Mouse (Mus musculus) brain, embryonic 14.5 days (tissue): Measurements from ENCODE around the gene Kcnd2. TPM values are rescaled to one million over a fixed set of nuclear protein-coding genes. Genes with fewer than 3 reads are reported as not detected.
A peak's percentile ranks its signal among the peaks of the same experiment; 100 is the strongest.

Experiments used
- DNase-seq: peaks from one replicate; pipeline ENCODE4 v3.0.0-alpha.2; 2011; ENCODE audit warnings: low read depth
- CTCF ChIP-seq: fragments of 200-500 bp; IDR thresholded peaks from 2 replicates; pipeline ENCODE4 v1.5.1; 2012; ENCODE audit warnings: inconsistent platforms, mild to moderate bottlenecking, moderate library complexity, borderline replicate concordance; ENCODE audit not compliant: insufficient read depth, insufficient read length; ENCODE audit errors: extremely low read depth
- POLR2A ChIP-seq: fragments of 200-500 bp; IDR thresholded peaks from 2 replicates; pipeline ENCODE4 v1.6.1; 2012; ENCODE audit warnings: mild to moderate bottlenecking, inconsistent platforms, borderline replicate concordance; ENCODE audit not compliant: poor library complexity, insufficient read depth, insufficient read length, severe bottlenecking; ENCODE audit errors: extremely low read depth
- polyA plus RNA-seq: library from polyadenylated mRNA; depleted of rRNA; stranded (reverse); fragments of >200 nt; gene quantifications from 2 replicates; pipeline ENCODE4 v1.2.3, GENCODE M21; 2012

The Kcnd2 gene
- polyA plus RNA-seq, 1 experiment = 18.4 TPM

DNA sequence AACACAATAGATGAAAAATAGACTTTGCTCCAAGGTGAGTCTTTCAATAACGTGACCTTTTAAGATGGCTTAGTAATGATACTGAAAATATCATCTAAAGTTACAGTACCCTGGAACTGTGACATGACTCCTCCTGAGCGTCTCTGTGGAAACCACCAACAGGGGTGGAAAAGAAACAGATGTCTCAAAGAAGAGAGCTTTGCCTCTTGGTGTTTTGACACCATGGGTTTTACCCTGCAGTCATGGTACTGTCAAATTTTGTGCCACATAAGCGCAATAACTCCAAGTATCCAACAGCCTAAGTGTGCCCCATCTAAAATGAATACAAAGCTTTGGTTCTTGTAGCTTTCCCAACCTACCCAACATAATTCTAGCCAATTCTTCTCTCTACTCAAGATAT, 374.9 kb downstream of the Kcnd2 start:
- no peak for TF ChIP-seq CTCF
- no peak for TF ChIP-seq POLR2A
- no peak for DNase-seq

DNA sequence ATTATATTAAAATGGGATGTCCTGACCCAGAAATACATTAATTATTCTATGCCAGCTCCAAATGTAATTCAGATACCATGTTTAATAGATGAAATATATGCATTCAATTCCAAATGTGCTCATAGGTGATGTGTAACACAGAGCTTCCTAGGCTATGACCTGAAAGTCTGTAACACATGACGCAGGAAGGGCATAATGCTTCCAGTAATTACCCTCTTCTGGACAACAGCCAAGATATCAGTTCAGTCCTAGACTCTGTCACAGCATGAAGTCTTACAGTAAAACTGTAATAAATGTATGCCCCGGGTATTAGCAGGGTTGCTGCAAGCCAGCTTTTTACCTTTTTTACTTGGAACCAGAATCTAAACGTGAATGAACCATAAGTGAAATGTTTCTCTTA, 382.1 kb downstream of the Kcnd2 start:
- no peak for TF ChIP-seq CTCF
- no peak for TF ChIP-seq POLR2A
- DNase-seq = peak; percentile 62

DNA sequence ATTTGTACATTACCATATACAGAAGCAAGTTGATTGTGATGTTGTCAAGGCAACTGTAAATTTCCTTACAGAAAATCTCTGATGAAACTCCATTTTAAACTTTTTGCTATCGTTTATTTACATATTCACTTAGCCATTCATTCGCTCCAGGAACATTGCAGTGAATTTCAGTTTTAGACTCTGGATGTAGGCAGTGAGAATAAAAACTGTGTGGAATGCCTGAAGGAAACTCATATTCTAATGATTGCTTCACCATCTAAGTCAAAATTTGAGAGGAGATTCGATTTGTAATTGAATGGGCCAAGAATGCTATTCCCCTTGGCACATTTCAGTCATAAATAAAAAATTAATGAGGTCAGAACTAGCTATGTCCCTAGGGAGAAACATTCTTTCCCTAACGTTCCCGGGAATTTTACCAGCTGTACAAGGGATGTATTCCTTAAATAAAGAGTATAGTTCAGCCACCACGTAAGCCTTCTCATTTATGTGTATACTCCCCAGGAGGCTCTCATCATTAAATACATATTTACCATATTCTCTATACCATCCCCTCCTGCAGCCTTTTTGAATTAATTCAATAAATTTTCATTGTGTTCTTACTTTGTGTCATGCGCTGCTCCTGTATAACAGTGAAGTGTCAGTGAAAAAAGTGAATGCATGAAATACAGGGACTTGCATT, 394.2 kb downstream of the Kcnd2 start:
- peak; percentile 19 for DNase-seq
- TF ChIP-seq CTCF = no peak
- TF ChIP-seq POLR2A = no peak

DNA sequence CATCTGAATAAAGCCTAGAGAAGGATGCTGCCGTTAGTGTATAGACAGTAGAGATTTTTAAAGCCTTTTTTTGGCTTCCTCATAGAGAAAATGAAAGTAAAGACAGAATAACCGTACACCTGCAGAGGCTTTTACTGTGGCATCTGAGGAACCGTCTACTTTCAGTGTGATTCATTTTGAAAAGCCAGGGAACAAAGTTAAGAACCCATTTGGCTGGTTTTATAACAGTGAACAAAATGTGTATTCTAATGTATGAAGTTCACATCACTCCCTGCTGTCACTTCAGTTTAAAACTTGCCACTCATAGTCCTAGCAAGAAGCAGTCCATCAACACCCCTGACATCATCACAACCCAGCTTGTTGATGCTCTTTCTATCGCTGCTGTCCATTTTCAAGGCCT, 414.7 kb downstream of the Kcnd2 start:
- DNase-seq = no peak
- TF ChIP-seq CTCF (no peak), POLR2A (no peak)

DNA sequence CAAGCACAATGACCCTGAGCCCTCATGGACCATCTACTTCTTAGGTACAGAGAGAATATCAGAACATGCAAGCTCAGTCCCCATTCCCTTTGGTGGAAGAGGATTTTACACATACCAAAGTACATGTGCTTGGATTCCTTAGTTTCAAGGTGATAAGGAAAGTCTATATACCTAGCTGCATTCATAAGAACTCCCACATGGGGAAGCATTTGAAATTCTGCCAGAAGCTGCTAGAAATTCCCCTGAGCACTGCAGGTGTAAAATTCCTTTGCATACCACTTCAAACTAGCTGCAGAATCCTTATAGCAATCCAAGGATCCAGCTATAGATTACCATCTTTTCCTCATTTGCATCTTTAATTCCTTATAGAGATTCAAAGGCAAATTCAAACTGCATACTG, 440.4 kb downstream of the Kcnd2 start:
- no peak for DNase-seq
- TF ChIP-seq POLR2A (no peak), CTCF (no peak)

DNA sequence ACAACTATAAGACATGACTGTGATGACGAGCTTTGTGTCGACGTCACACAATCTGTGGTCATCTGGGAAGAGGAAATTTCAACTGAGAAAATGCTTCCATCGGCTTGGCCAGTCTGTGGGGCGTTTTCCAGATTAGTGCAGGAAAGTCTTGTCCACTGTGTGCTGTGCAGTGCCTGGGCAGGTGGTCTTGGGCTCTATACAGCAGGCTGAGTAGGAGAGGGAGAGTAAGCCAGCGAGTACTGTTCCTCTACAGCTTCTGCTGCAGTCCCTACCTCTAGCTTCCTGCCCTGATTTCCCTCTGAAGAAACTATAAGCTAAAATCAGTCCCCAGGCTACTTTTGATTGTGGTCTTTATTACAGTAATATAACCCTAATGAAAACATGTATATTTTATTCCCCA, 448.8 kb downstream of the Kcnd2 start:
- TF ChIP-seq CTCF (no peak), POLR2A (no peak)
- DNase-seq = no peak

- no peak for DNase-seq
- TF ChIP-seq CTCF (no peak), POLR2A (no peak)
These were observed 449.3 kb downstream of the Kcnd2 start for GRCm38 (mm10) chr6:21664638-21665037.

- no peak for TF ChIP-seq CTCF
- peak; percentile 58 for DNase-seq
These were observed 468.9 kb downstream of the Kcnd2 start for GRCm38 (mm10) chr6:21684252-21684651.

GRCm38 (mm10) chr6:21686388-21686787, 471.1 kb downstream of the Kcnd2 start:
- TF ChIP-seq CTCF = no peak
- TF ChIP-seq POLR2A = no peak
- no peak for DNase-seq

- TF ChIP-seq POLR2A (no peak), CTCF (no peak)
- peak; percentile 75 for DNase-seq
These were observed 477.6 kb downstream of the Kcnd2 start for GRCm38 (mm10) chr6:21692861-21693350.

DNA sequence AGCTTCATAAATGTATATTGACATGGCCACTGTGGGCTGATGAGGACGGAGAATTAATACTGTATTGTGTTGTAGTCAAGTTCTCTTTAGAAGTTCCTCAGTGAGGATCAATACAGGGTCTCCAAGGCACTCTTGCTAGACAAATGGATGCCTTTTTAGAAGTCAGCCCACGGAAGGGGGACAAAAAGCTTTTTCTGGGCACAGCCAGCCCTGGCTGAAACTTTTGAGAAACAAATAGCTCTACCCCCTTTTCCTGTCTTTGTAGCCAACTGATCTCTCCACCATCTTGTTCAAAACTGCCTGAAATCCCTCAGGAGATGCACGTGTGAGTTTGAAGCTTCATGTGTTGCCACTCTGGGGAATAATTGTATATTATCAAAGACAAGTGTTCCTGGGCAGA, 482.3 kb downstream of the Kcnd2 start:
- no peak for DNase-seq
- TF ChIP-seq POLR2A (no peak), CTCF (no peak)

- DNase-seq = peak; percentile 55
These were observed 485.8 kb downstream of the Kcnd2 start for GRCm38 (mm10) chr6:21701131-21701530.

GRCm38 (mm10) chr6:21709228-21709627, 493.9 kb downstream of the Kcnd2 start:
- TF ChIP-seq POLR2A = no peak
- peak; percentile 43; the same call in 1 of the 2 replicates for TF ChIP-seq CTCF
- DNase-seq = peak; percentile 85

More at GRCm38 (mm10) chr6:21701131-21701530, 485.8 kb downstream of the Kcnd2 start:
- TF ChIP-seq POLR2A = no peak

DNA sequence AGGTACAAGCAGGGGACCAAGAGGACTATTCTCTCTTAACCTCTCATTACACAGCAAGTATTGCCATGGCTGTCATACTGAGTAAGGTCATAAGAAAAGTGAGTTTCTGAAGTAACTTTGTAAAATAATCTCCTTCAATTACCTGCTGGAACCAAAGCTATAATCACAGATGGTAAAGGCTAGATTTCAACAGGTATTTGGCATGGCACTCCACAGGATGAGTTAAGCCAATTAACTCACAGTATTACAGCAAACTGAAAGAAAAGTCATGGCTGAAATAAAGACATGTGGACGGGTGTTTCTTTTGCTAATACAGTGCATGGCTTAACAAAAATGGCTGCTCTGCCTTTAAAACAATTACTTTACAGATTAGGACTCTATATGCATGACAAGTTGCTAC, 503.8 kb downstream of the Kcnd2 start:
- peak; percentile 37 for DNase-seq
- TF ChIP-seq POLR2A (no peak), CTCF (no peak)
